Mouse (Mus musculus) MN1 (cell line): ENCODE measurements at regions not wholly inside any gene's neighbourhood (a gene's known extent, or its start where the extent isn't known, plus 50 kb on each side); places are given as distances from the start of the nearest gene placed in this dataset.
"Not testable (repeated sequence)": the region's sequence is repeated elsewhere in the genome, so short reads cannot be mapped to it uniquely, and the experiment has no call there.

ENCODE experiments used
- DNase-seq: peaks from one replicate; pipeline ENCODE4 v3.0.0-alpha.2; 2016; ENCODE audit warnings: low spot score

- no peak for DNase-seq
Observed at GRCm38 (mm10) chr14:48607131-48607530, 66.5 kb downstream of the Otx2 start.

GRCm38 (mm10) chr14:48603490-48603889 lies 70.1 kb downstream of the Otx2 start:
- DNase-seq: no peak

GRCm38 (mm10) chr14:48594334-48594733 lies 79.3 kb downstream of the Otx2 start:
- no peak for DNase-seq

GRCm38 (mm10) chr14:48593363-48593762 lies 80.3 kb downstream of the Otx2 start:
- DNase-seq: peak; percentile 29

GRCm38 (mm10) chr14:48591483-48592230 lies 82.0 kb downstream of the Otx2 start:
- peak; percentile 16 for DNase-seq

GRCm38 (mm10) chr14:48590426-48590825 lies 83.2 kb downstream of the Otx2 start:
- no peak for DNase-seq

- DNase-seq: no peak
Observed at GRCm38 (mm10) chr14:48589702-48590325, 83.8 kb downstream of the Otx2 start.

- DNase-seq: no peak
Observed at GRCm38 (mm10) chr14:48585820-48586219, 87.8 kb downstream of the Otx2 start.

GRCm38 (mm10) chr14:48584571-48584970 lies 89.0 kb downstream of the Otx2 start:
- no peak for DNase-seq

- no peak for DNase-seq
Observed at GRCm38 (mm10) chr14:48583516-48583915, 90.1 kb downstream of the Otx2 start.

- DNase-seq: no peak
Observed at GRCm38 (mm10) chr14:48582080-48582479, 91.5 kb downstream of the Otx2 start.

- DNase-seq: not testable (repeated sequence)
Observed at GRCm38 (mm10) chr14:48581308-48581707, 92.3 kb downstream of the Otx2 start.

- DNase-seq: no peak
Observed at GRCm38 (mm10) chr14:48580396-48580795, 93.2 kb downstream of the Otx2 start.

- peak; percentile 20 for DNase-seq
Observed at GRCm38 (mm10) chr14:48579985-48580384, 93.6 kb downstream of the Otx2 start.
